Mouse (Mus musculus) CH12.LX (cell line): ENCODE data around the gene Prmt3. TPM values are rescaled to one million over a fixed set of nuclear protein-coding genes. Genes with fewer than 3 reads are reported as not detected.

Experiments
- DNase-seq: peaks from one replicate; pipeline ENCODE4 v3.0.0-alpha.2; 2013; ENCODE audit errors: extremely low read depth
- H3K27ac ChIP-seq: 2 replicates; pipeline ENCODE4 v1.5.1; 2012; ENCODE audit warnings: low read depth, mild to moderate bottlenecking, control low read depth, moderate library complexity; ENCODE audit not compliant: insufficient read depth
- H3K27me3 ChIP-seq: replicated peaks from 2 replicates; pipeline ENCODE3; 2012; ENCODE audit warnings: inconsistent platforms
- H3K36me3 ChIP-seq, 2 experiments: replicated peaks in 1 of 2; 2 replicates each; pipeline versions ENCODE3 to v1.6.1; 2012; ENCODE audit warnings: inconsistent platforms in 1 of 2, low read length in 1 of 2, mild to moderate bottlenecking in 1 of 2, mixed read lengths in 1 of 2, moderate library complexity in 1 of 2; ENCODE audit not compliant: control insufficient read depth in 1 of 2, insufficient read depth in 1 of 2
- H3K4me1 ChIP-seq, 2 experiments: 2 replicates each; pipeline ENCODE4 v1.6.1; 2012; ENCODE audit warnings: inconsistent platforms in 1 of 2, moderate library complexity in 1 of 2; ENCODE audit not compliant: insufficient read depth in 2 of 2, control insufficient read depth in 1 of 2
- H3K4me2 ChIP-seq: 2 replicates; pipeline ENCODE4 v1.6.1; 2012; ENCODE audit warnings: low read depth, mild to moderate bottlenecking, control low read depth; ENCODE audit not compliant: poor library complexity, insufficient read depth, severe bottlenecking
- H3K4me3 ChIP-seq, 3 experiments: fragments of 150-350 bp in 1 of 3; sonication (generic) in 1 of 3; replicated peaks in 1 of 3; 2 replicates each; pipeline versions ENCODE3 to v1.5.1; 2011 to 2012; ENCODE audit warnings: low read depth in 2 of 3, low read length in 2 of 3, mild to moderate bottlenecking in 2 of 3, moderate library complexity in 2 of 3, control low read depth in 1 of 3, improper control_type of control experiment in 1 of 3, inconsistent platforms in 1 of 3, mixed read lengths in 1 of 3; ENCODE audit not compliant: poor library complexity in 1 of 3
- H3K79me2 ChIP-seq: replicated peaks from 2 replicates; pipeline ENCODE4 v1.6.1; 2012; ENCODE audit warnings: mild to moderate bottlenecking, moderate library complexity; ENCODE audit not compliant: control insufficient read depth, poor library complexity, insufficient read depth, severe bottlenecking; ENCODE audit errors: extremely low read depth
- H3K9ac ChIP-seq: 2 replicates; pipeline ENCODE4 v1.6.1; 2012; ENCODE audit warnings: low read depth, mild to moderate bottlenecking, control low read depth, moderate library complexity; ENCODE audit not compliant: insufficient read depth
- H3K9me3 ChIP-seq: replicated peaks from 2 replicates; pipeline ENCODE3; 2012; ENCODE audit warnings: low read length, inconsistent platforms, mixed read lengths
- CTCF ChIP-seq, 2 experiments: IDR thresholded peaks in 1 of 2; conservative IDR thresholded peaks in 1 of 2; 2 replicates each; pipeline ENCODE4 v1.5.1; 2011 to 2012; ENCODE audit warnings: low read depth in 2 of 2, low read length in 2 of 2, improper control_type of control experiment in 1 of 2, inconsistent platforms in 1 of 2, mild to moderate bottlenecking in 1 of 2, moderate library complexity in 1 of 2
- E2F4 ChIP-seq: IDR thresholded peaks from 2 replicates; pipeline ENCODE4 v1.6.1; 2011; ENCODE audit warnings: low read depth, low read length, improper control_type of control experiment; ENCODE audit not compliant: insufficient replicate concordance
- ELF1 ChIP-seq: IDR thresholded peaks from 2 replicates; pipeline ENCODE4 v1.6.1; 2014; ENCODE audit warnings: low read depth, mild to moderate bottlenecking, inconsistent platforms, low read length, improper control_type of control experiment
- ETS1 ChIP-seq: conservative IDR thresholded peaks from 2 replicates; pipeline ENCODE4 v1.6.1; 2012; ENCODE audit warnings: low read depth, mild to moderate bottlenecking, inconsistent platforms, low read length, improper control_type of control experiment, moderate library complexity
- GABPA ChIP-seq: IDR thresholded peaks from 2 replicates; pipeline ENCODE4 v1.6.1; 2012; ENCODE audit warnings: low read depth, low read length, improper control_type of control experiment, inconsistent platforms; ENCODE audit not compliant: insufficient replicate concordance
- HCFC1 ChIP-seq: IDR thresholded peaks from 2 replicates; pipeline ENCODE4 v1.6.1; 2012; ENCODE audit warnings: low read depth, mild to moderate bottlenecking, inconsistent platforms, low read length, improper control_type of control experiment
- IRF4 ChIP-seq: IDR thresholded peaks from 2 replicates; pipeline ENCODE4 v1.6.1; 2014; ENCODE audit warnings: low read depth, mild to moderate bottlenecking, inconsistent platforms, low read length, improper control_type of control experiment
- MAFK ChIP-seq: IDR thresholded peaks from 2 replicates; pipeline ENCODE4 v1.6.1; 2011; ENCODE audit warnings: low read length, improper control_type of control experiment; ENCODE audit not compliant: insufficient replicate concordance
- MAX ChIP-seq: IDR thresholded peaks from 2 replicates; pipeline ENCODE4 v1.6.1; 2011; ENCODE audit warnings: low read length, improper control_type of control experiment
- MAZ ChIP-seq: IDR thresholded peaks from 2 replicates; pipeline ENCODE4 v1.6.1; 2012; ENCODE audit warnings: low read depth, mild to moderate bottlenecking, inconsistent platforms, low read length, improper control_type of control experiment, moderate library complexity
- MEF2A ChIP-seq: IDR thresholded peaks from 2 replicates; pipeline ENCODE4 v1.6.1; 2014; ENCODE audit warnings: low read depth, mild to moderate bottlenecking, inconsistent platforms, low read length, improper control_type of control experiment, borderline replicate concordance
- MXI1 ChIP-seq: IDR thresholded peaks from 2 replicates; pipeline ENCODE4 v1.6.1; 2011; ENCODE audit warnings: mild to moderate bottlenecking, low read depth, low read length, improper control_type of control experiment
- POLR2A ChIP-seq: IDR thresholded peaks from 2 replicates; pipeline ENCODE4 v1.6.1; 2011; ENCODE audit warnings: low read depth, mild to moderate bottlenecking, improper control_type of control experiment, low read length
- RAD21 ChIP-seq: IDR thresholded peaks from 2 replicates; pipeline ENCODE4 v1.6.1; 2011; ENCODE audit warnings: low read depth, mild to moderate bottlenecking, low read length, improper control_type of control experiment, moderate library complexity
- RCOR1 ChIP-seq: conservative IDR thresholded peaks from 2 replicates; pipeline ENCODE4 v1.6.1; 2012; ENCODE audit warnings: low read depth, mild to moderate bottlenecking, inconsistent platforms, low read length, improper control_type of control experiment
- SIN3A ChIP-seq: IDR thresholded peaks from 2 replicates; pipeline ENCODE4 v1.6.1; 2012; ENCODE audit warnings: low read length, improper control_type of control experiment, inconsistent platforms
- SMC3 ChIP-seq: IDR thresholded peaks from 2 replicates; pipeline ENCODE4 v1.6.1; 2011; ENCODE audit warnings: low read depth, low read length, improper control_type of control experiment
- TBP ChIP-seq: conservative IDR thresholded peaks from 2 replicates; pipeline ENCODE4 v1.6.1; 2011; ENCODE audit warnings: low read depth, low read length, improper control_type of control experiment
- ZKSCAN1 ChIP-seq: IDR thresholded peaks from 2 replicates; pipeline ENCODE4 v1.6.1; 2012; ENCODE audit warnings: low read depth, inconsistent platforms, low read length, improper control_type of control experiment, borderline replicate concordance
- ZMIZ1 ChIP-seq: IDR thresholded peaks from 2 replicates; pipeline ENCODE4 v1.6.1; 2012; ENCODE audit warnings: low read depth, mild to moderate bottlenecking, inconsistent platforms, low read length, improper control_type of control experiment
- ZNF384 ChIP-seq: IDR thresholded peaks from 2 replicates; pipeline ENCODE4 v1.6.1; 2012; ENCODE audit warnings: low read depth, low read length, improper control_type of control experiment, inconsistent platforms
- dilution Hi-C: fragments of 300-500 bp; cut with MboI; formaldehyde crosslinking; loops from 2 replicates; pipeline ENCODE4 v1.14.3; 2020; ENCODE audit warnings: low sequenced_read_pairs; ENCODE audit not compliant: extremely low pct_unique_long_range_greater_than_20kb, extremely low pct_ligation_motif_present
- in situ Hi-C: fragments of 300-500 bp; cut with MboI; formaldehyde crosslinking; loops from 3 replicates; pipeline ENCODE4 v1.14.3; 2019; ENCODE audit warnings: low sequenced_read_pairs, low pct_ligation_motif_present, low pct_unique_long_range_greater_than_20kb, mixed read lengths
- polyA plus RNA-seq: library from polyadenylated mRNA; unstranded; fragments of >175 nt; gene quantifications from 2 replicates; pipeline ENCODE4 v1.2.1, GENCODE M21; 2012; ENCODE audit warnings: low read depth; ENCODE audit not compliant: insufficient read length
- total RNA-seq, 2 experiments: library from RNA; depleted of rRNA; stranded (reverse); fragments of 300-350 nt in 1 of 2; fragments of >200 nt in 1 of 2; gene quantifications; 2 replicates each; pipeline ENCODE4 v1.2.3; 2012 to 2014

Gene Prmt3
- total and polyA plus RNA-seq, 3 experiments: 47.9 to 86.0 (median 54.5) TPM

- Histone ChIP-seq H3K9me3 (no peaks in the 10 kb centered on the region), H3K36me3 (no peaks in the 10 kb centered on the region), H3K9ac (no peak overlapping the region), H3K27ac (no peak overlapping the region), H3K4me3 (no peak overlapping the region), H3K4me1 (no peaks in the 10 kb centered on the region), H3K4me2 (no peak overlapping the region), H3K79me2 (no peaks in the 10 kb centered on the region), H3K27me3 (no peaks in the 10 kb centered on the region)
- in situ Hi-C loops (no loop called here), dilution Hi-C loops (no loop called here)
- TF ChIP-seq TBP: no peak
- TF ChIP-seq IRF4: no peak
- TF ChIP-seq ELF1: no peak
- no peak for TF ChIP-seq MAFK
- TF ChIP-seq E2F4: no peak
- no peak for TF ChIP-seq RCOR1
- TF ChIP-seq ETS1: no peak
- no peak for TF ChIP-seq SIN3A
- TF ChIP-seq MAZ: no peak
- TF ChIP-seq ZMIZ1: no peak
- no peak for TF ChIP-seq POLR2A
- no peak for TF ChIP-seq ZKSCAN1
- TF ChIP-seq SMC3: no peak
- TF ChIP-seq MAX: no peak
- TF ChIP-seq ZNF384: no peak
- no peak for TF ChIP-seq MEF2A
- no peak for DNase-seq
These were observed 36.2 kb upstream of the Prmt3 start for GRCm38 (mm10) chr7:49741923-49742322.

DNA sequence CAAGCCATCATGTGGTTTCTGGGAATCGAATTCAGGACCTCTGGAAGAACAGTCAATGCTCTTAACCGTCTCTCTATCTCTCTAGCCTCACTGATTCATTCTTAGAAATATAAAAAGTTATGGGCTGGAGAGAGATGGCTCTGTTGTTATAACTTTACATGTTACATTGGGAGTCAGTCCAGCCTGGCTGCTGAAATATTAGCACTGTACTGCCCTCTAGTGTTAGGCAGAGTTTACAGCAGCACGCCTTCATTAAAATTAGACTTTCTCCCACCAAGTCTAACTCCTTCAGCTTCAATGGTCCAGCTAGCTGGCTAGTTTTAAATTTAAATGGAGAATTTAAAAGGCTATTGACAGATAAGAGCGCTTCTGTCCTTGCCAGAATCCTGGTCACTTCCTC lies 27.0 kb upstream of the Prmt3 start:
- no peak overlapping the region for H3K4me2 ChIP-seq
- H3K4me3 ChIP-seq: no peak overlapping the region
- no peak overlapping the region for H3K27ac ChIP-seq
- in situ Hi-C loops (loop anchor here (10.0 kb wide), 1 partner anchor 276 kb away; no protein-coding TSS in a partner anchor), dilution Hi-C loops (no loop called here)
- DNase-seq: peak; percentile 55
- peaks cover 0 to 5% of the 10 kb centered on the region in 2 experiments; a peak in 2 of 4 replicates for H3K4me1 ChIP-seq
- TF ChIP-seq RAD21 (peak; percentile 80), MXI1 (no peak), CTCF (conservative IDR thresholded peaks at IDR 0.05 in 1 of 2, IDR thresholded peaks at IDR 0.05 in 1 of 2; ENCODE audit: low read depth in 2 of 2, low read length in 2 of 2) (peak; percentile 72 to 83), GABPA (no peak), HCFC1 (no peak), ELF1 (no peak), RCOR1 (no peak), SMC3 (peak; percentile 84)
- H3K79me2 ChIP-seq: no peaks in the 10 kb centered on the region
- H3K36me3 ChIP-seq: no peaks in the 10 kb centered on the region
- H3K9ac ChIP-seq: no peak overlapping the region
- H3K27me3 ChIP-seq: no peaks in the 10 kb centered on the region
- H3K9me3 ChIP-seq: no peaks in the 10 kb centered on the region
